Mouse (Mus musculus): Measurements from ENCODE around the gene Tmem130. TPM values are rescaled to one million over a fixed set of nuclear protein-coding genes. Genes with fewer than 3 reads are reported as not detected.

Tmem130 gene
- polyA plus RNA-seq, 2 experiments, result 0.79 TPM; not detected in 1

- no peaks in the 10 kb centered on the region for H3K36me3 ChIP-seq (ENCODE audit: control insufficient read depth, insufficient read depth, low read length)
- TF ChIP-seq POLR2A (IDR thresholded peaks at IDR 0.05; ENCODE audit: borderline replicate concordance, extremely low read depth, insufficient read depth, insufficient read length), result no peak
- H3K27ac ChIP-seq (replicated peaks; ENCODE audit: low read depth, low read length), result no peak overlapping the region
- no peak overlapping the region for H3K4me2 ChIP-seq (replicated peaks; ENCODE audit: low read depth, low read length, severe bottlenecking)
- H3K9me3 ChIP-seq (ENCODE audit: control insufficient read depth, low read length), result no peaks in the 10 kb centered on the region
- H3K4me3 ChIP-seq (replicated peaks; ENCODE audit: low read length), result no peak overlapping the region
- DNase-seq (ENCODE audit: low spot score), result no peak
- no peak overlapping the region for H3K9ac ChIP-seq (ENCODE audit: low read depth, low read length, severe bottlenecking)
- H3K27me3 ChIP-seq (ENCODE audit: control insufficient read depth, insufficient read depth, low read length), result peaks cover 17% of the 10 kb centered on the region; the same call in 1 of the 2 replicates
- no peak for ATAC-seq (ENCODE audit: low FRiP score, low read depth)
- 79% methylated on average over 9 of the region's 9 CpGs for WGBS
- no peaks in the 10 kb centered on the region for H3K4me1 ChIP-seq (ENCODE audit: control insufficient read depth, insufficient read depth, low read length)
Observed at GRCm38 (mm10) chr5:144757402-144757801, 4.2 kb downstream of the Tmem130 start.

GRCm38 (mm10) chr5:144755191-144755590, 6.4 kb downstream of the Tmem130 start:
- no peak for DNase-seq (ENCODE audit: low spot score)
- Histone ChIP-seq H3K27ac (replicated peaks; ENCODE audit: low read depth, low read length) (no peak overlapping the region), H3K9me3 (ENCODE audit: control insufficient read depth, low read length) (no peaks in the 10 kb centered on the region), H3K4me2 (replicated peaks; ENCODE audit: low read depth, low read length, severe bottlenecking) (no peak overlapping the region), H3K4me3 (replicated peaks; ENCODE audit: low read length) (no peak overlapping the region), H3K9ac (ENCODE audit: low read depth, low read length, severe bottlenecking) (no peak overlapping the region), H3K27me3 (ENCODE audit: control insufficient read depth, insufficient read depth, low read length) (no peaks in the 10 kb centered on the region), H3K4me1 (ENCODE audit: control insufficient read depth, insufficient read depth, low read length) (0 out of 2 replicates have a peak, but pooled peaks cover 3% of the 10 kb centered on the region), H3K36me3 (ENCODE audit: control insufficient read depth, insufficient read depth, low read length) (no peaks in the 10 kb centered on the region)
- no peak for TF ChIP-seq POLR2A (IDR thresholded peaks at IDR 0.05; ENCODE audit: borderline replicate concordance, extremely low read depth, insufficient read depth, insufficient read length)
- 77% methylated on average over 10 of the region's 10 CpGs for WGBS
- no peak for ATAC-seq (ENCODE audit: low FRiP score, low read depth)

- H3K4me1 ChIP-seq (ENCODE audit: control insufficient read depth, insufficient read depth, low read length), result 0 out of 2 replicates have a peak, but pooled peaks cover 3% of the 10 kb centered on the region
- no peak overlapping the region for H3K4me2 ChIP-seq (replicated peaks; ENCODE audit: low read depth, low read length, severe bottlenecking)
- no peak for TF ChIP-seq POLR2A (IDR thresholded peaks at IDR 0.05; ENCODE audit: borderline replicate concordance, extremely low read depth, insufficient read depth, insufficient read length)
- DNase-seq (ENCODE audit: low spot score) (no peak), ATAC-seq (ENCODE audit: low FRiP score, low read depth) (no peak)
- H3K36me3 ChIP-seq (ENCODE audit: control insufficient read depth, insufficient read depth, low read length), result no peaks in the 10 kb centered on the region
- no peak overlapping the region for H3K9ac ChIP-seq (ENCODE audit: low read depth, low read length, severe bottlenecking)
- no peaks in the 10 kb centered on the region for H3K27me3 ChIP-seq (ENCODE audit: control insufficient read depth, insufficient read depth, low read length)
- H3K27ac ChIP-seq (replicated peaks; ENCODE audit: low read depth, low read length), result no peak overlapping the region
- H3K9me3 ChIP-seq (ENCODE audit: control insufficient read depth, low read length), result no peaks in the 10 kb centered on the region
- 62% methylated on average over 7 of the region's 7 CpGs for WGBS
- H3K4me3 ChIP-seq (replicated peaks; ENCODE audit: low read length), result no peak overlapping the region
Observed at GRCm38 (mm10) chr5:144753041-144753440, 8.6 kb downstream of the Tmem130 start.

GRCm38 (mm10) chr5:144752432-144752831, 9.2 kb downstream of the Tmem130 start:
- 4% methylated on average over 5 of the region's 5 CpGs for WGBS
- H3K27ac ChIP-seq (replicated peaks; ENCODE audit: low read depth, low read length), result no peak overlapping the region
- no peak for ATAC-seq (ENCODE audit: low FRiP score, low read depth)

GRCm38 (mm10) chr5:144737101-144737500, 24.5 kb downstream of the Tmem130 start:
- Histone ChIP-seq H3K4me3 (replicated peaks; ENCODE audit: low read length) (no peak overlapping the region), H3K27ac (replicated peaks; ENCODE audit: low read depth, low read length) (no peak overlapping the region), H3K4me2 (replicated peaks; ENCODE audit: low read depth, low read length, severe bottlenecking) (no peak overlapping the region), H3K36me3 (ENCODE audit: control insufficient read depth, insufficient read depth, low read length) (no peaks in the 10 kb centered on the region), H3K27me3 (ENCODE audit: control insufficient read depth, insufficient read depth, low read length) (no peaks in the 10 kb centered on the region), H3K9ac (ENCODE audit: low read depth, low read length, severe bottlenecking) (no peak overlapping the region), H3K4me1 (ENCODE audit: control insufficient read depth, insufficient read depth, low read length) (no peaks in the 10 kb centered on the region), H3K9me3 (ENCODE audit: control insufficient read depth, low read length) (no peaks in the 10 kb centered on the region)
- TF ChIP-seq POLR2A (IDR thresholded peaks at IDR 0.05; ENCODE audit: borderline replicate concordance, extremely low read depth, insufficient read depth, insufficient read length), result no peak
- 83% methylated on average over 14 of the region's 14 CpGs for WGBS
- no peak for DNase-seq (ENCODE audit: low spot score)
- ATAC-seq (ENCODE audit: low FRiP score, low read depth), result no peak

More at GRCm38 (mm10) chr5:144752432-144752831, 9.2 kb downstream of the Tmem130 start:
- H3K36me3 ChIP-seq (ENCODE audit: control insufficient read depth, insufficient read depth, low read length), result no peaks in the 10 kb centered on the region
- TF ChIP-seq POLR2A (IDR thresholded peaks at IDR 0.05; ENCODE audit: borderline replicate concordance, extremely low read depth, insufficient read depth, insufficient read length), result no peak
- no peak overlapping the region for H3K4me3 ChIP-seq (replicated peaks; ENCODE audit: low read length)
- no peak overlapping the region for H3K4me2 ChIP-seq (replicated peaks; ENCODE audit: low read depth, low read length, severe bottlenecking)
- H3K4me1 ChIP-seq (ENCODE audit: control insufficient read depth, insufficient read depth, low read length), result 0 out of 2 replicates have a peak, but pooled peaks cover 3% of the 10 kb centered on the region
- no peak overlapping the region for H3K9ac ChIP-seq (ENCODE audit: low read depth, low read length, severe bottlenecking)
- no peaks in the 10 kb centered on the region for H3K27me3 ChIP-seq (ENCODE audit: control insufficient read depth, insufficient read depth, low read length)
- no peak for DNase-seq (ENCODE audit: low spot score)
- H3K9me3 ChIP-seq (ENCODE audit: control insufficient read depth, low read length), result no peaks in the 10 kb centered on the region

GRCm38 (mm10) chr5:144734949-144735348, 26.7 kb downstream of the Tmem130 start:
- H3K9me3 ChIP-seq (ENCODE audit: control insufficient read depth, low read length), result no peaks in the 10 kb centered on the region
- DNase-seq (ENCODE audit: low spot score) (peak; percentile 50), ATAC-seq (ENCODE audit: low FRiP score, low read depth) (no peak)
- no peak overlapping the region for H3K4me2 ChIP-seq (replicated peaks; ENCODE audit: low read depth, low read length, severe bottlenecking)
- WGBS, result 28% methylated on average over 8 of the region's 8 CpGs
- no peak for TF ChIP-seq POLR2A (IDR thresholded peaks at IDR 0.05; ENCODE audit: borderline replicate concordance, extremely low read depth, insufficient read depth, insufficient read length)
- H3K36me3 ChIP-seq (ENCODE audit: control insufficient read depth, insufficient read depth, low read length), result no peaks in the 10 kb centered on the region
- H3K27me3 ChIP-seq (ENCODE audit: control insufficient read depth, insufficient read depth, low read length), result no peaks in the 10 kb centered on the region
- H3K27ac ChIP-seq (replicated peaks; ENCODE audit: low read depth, low read length), result no peak overlapping the region
- no peak overlapping the region for H3K9ac ChIP-seq (ENCODE audit: low read depth, low read length, severe bottlenecking)
- H3K4me1 ChIP-seq (ENCODE audit: control insufficient read depth, insufficient read depth, low read length), result no peaks in the 10 kb centered on the region
- no peak overlapping the region for H3K4me3 ChIP-seq (replicated peaks; ENCODE audit: low read length)

Data from limb, embryonic 14.5 days (tissue).